In the genomic region with DNA sequence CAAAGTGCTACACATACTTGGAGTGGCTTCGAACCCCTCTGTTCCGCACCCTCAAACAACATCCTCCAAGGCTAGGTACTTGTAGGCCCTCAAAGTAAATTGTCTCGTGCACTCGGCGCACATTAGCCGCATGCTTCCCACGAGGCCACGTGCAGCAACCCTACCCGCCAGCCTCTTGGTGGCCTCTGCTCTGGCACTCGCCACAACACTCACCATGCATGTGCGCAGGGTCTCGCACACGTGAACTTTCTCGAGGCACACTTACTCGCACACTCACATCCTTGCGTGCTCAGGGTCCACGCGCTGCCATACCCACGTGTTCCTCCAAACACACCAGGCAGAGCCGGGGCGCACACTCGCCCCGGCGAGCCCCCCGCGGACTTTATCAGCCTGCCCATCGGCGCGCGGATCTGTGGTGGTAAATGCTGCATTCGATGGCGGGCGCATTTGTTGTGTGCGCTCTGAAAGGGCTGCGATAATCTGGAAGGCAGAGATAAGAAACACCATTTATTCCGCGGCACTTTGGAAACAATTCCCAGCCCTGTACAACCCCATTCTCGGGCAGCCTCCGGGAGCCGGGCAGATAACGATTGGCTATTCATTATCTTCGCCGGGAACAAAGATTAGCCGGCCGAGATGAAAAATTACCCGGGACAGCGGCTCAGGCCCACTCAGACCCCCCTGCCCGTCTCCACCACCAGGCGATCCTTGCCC, we compare ENCODE assay signal across 8 mouse cellular contexts. TPM values are rescaled to one million over a fixed set of nuclear protein-coding genes. Genes with fewer than 3 reads are reported as not detected.
DNase-seq lines count a peak whose midpoint lies in the region; ATAC-seq lines count a peak whose summit lies in the region.

No protein-coding gene starts in this region.

- H3K4me1 ChIP-seq in forebrain, embryonic 13.5 days = peaks cover 25% of the 10 kb centered on the region
- H3K4me1 ChIP-seq in limb, embryonic 13.5 days = peaks cover 23% of the 10 kb centered on the region
- H3K4me1 ChIP-seq in midbrain, embryonic 15.5 days = peaks cover 28% of the 10 kb centered on the region

- no peaks in the 10 kb centered on the region for H3K9me3 ChIP-seq in forebrain, embryonic 13.5 days (replicated peaks)
- no peaks in the 10 kb centered on the region for H3K9me3 ChIP-seq in limb, embryonic 13.5 days
- H3K9me3 ChIP-seq in midbrain, embryonic 15.5 days = no peaks in the 10 kb centered on the region

- no peaks in the 10 kb centered on the region for H3K36me3 ChIP-seq in forebrain, embryonic 13.5 days (ENCODE audit: poor library complexity, severe bottlenecking)
- H3K36me3 ChIP-seq in limb, embryonic 13.5 days = no peaks in the 10 kb centered on the region
- H3K36me3 ChIP-seq in midbrain, embryonic 15.5 days (replicated peaks) = no peaks in the 10 kb centered on the region

- no peak overlapping the region for H3K9ac ChIP-seq in forebrain, embryonic 13.5 days
- H3K9ac ChIP-seq in limb, embryonic 13.5 days = no peak overlapping the region
- no peak overlapping the region for H3K9ac ChIP-seq in midbrain, embryonic 15.5 days

- no peak for ATAC-seq in forebrain, embryonic 13.5 days
- ATAC-seq in limb, embryonic 13.5 days (ENCODE audit: low FRiP score, low read depth) = no peak
- ATAC-seq in midbrain, embryonic 15.5 days (replicated peaks) = peak; percentile 9; the same call in 1 of the 2 replicates

- peak; percentile 91 for DNase-seq in heart, adult 11 months
- DNase-seq in heart, postnatal 25 days (ENCODE audit: low spot score) = no peak
- no peak for DNase-seq in ovary, adult 18-20 months (ENCODE audit: low spot score)
- no peak for DNase-seq in Muller cell, postnatal 12 days (ENCODE audit: inconsistent ontology term)
- no peak for DNase-seq in kidney, adult 11 months

- peak overlapping the region; percentile 74 for H3K4me2 ChIP-seq in forebrain, embryonic 13.5 days
- H3K4me2 ChIP-seq in limb, embryonic 13.5 days (replicated peaks) = peak overlapping the region; percentile 92
- H3K4me2 ChIP-seq in midbrain, embryonic 15.5 days = peak overlapping the region; percentile 88

- peaks cover 98% of the 10 kb centered on the region for H3K27me3 ChIP-seq in forebrain, embryonic 13.5 days
- H3K27me3 ChIP-seq in limb, embryonic 13.5 days = peaks cover 98% of the 10 kb centered on the region
- peaks cover 75% of the 10 kb centered on the region for H3K27me3 ChIP-seq in midbrain, embryonic 15.5 days (replicated peaks)

- H3K27ac ChIP-seq in forebrain, embryonic 13.5 days = no peak overlapping the region
- H3K27ac ChIP-seq in limb, embryonic 13.5 days = no peak overlapping the region
- H3K27ac ChIP-seq in midbrain, embryonic 15.5 days = peak overlapping the region; percentile 16; the same call in 1 of the 2 replicates

- intact Hi-C loops in heart, postnatal 25 days (cut with DNase I) = no loop called here

- 2% methylated on average over 49 of the region's 49 CpGs for WGBS in forebrain, embryonic 13.5 days
- 2% methylated on average over 49 of the region's 49 CpGs for WGBS in limb, embryonic 13.5 days
- 2% methylated on average over 49 of the region's 49 CpGs for WGBS in midbrain, embryonic 15.5 days

- peak overlapping the region; percentile 52 for H3K4me3 ChIP-seq in forebrain, embryonic 13.5 days
- peak overlapping the region; percentile 53 for H3K4me3 ChIP-seq in limb, embryonic 13.5 days
- H3K4me3 ChIP-seq in midbrain, embryonic 15.5 days = peak overlapping the region; percentile 52; the same call in 1 of the 2 replicates

RNA-seq across cellular contexts. Expression of gene Gata2, which starts 3.2 kb away (rescaled TPM):
- total RNA-seq in heart, postnatal 25 days (2021) = 10 to 100 TPM; 17.0 to 19.8 TPM
- 2.3 and 3.2 TPM in 2 replicates for polyA plus RNA-seq in forebrain, embryonic 13.5 days (2015; fragmentation: Nextera tagmentation; extraction: Ambion mirVana)
- 11.9 and 12.0 TPM in 2 replicates for polyA plus RNA-seq in limb, embryonic 13.5 days (2015; fragmentation: Nextera tagmentation; extraction: Ambion mirVana)
- polyA plus RNA-seq in midbrain, embryonic 15.5 days (2015; fragmentation: Nextera tagmentation; extraction: Ambion mirVana) = 20.7 and 20.9 TPM in 2 replicates

RNA-seq across cellular contexts. Expression of gene Dnajb8, which starts 31.6 kb away (rescaled TPM):
- not detected for total RNA-seq in heart, postnatal 25 days (2021)
- not detected in 2 replicates for polyA plus RNA-seq in forebrain, embryonic 13.5 days (2015; fragmentation: Nextera tagmentation; extraction: Ambion mirVana)
- polyA plus RNA-seq in limb, embryonic 13.5 days (2015; fragmentation: Nextera tagmentation; extraction: Ambion mirVana) = not detected in 2 replicates
- not detected in 2 replicates for polyA plus RNA-seq in midbrain, embryonic 15.5 days (2015; fragmentation: Nextera tagmentation; extraction: Ambion mirVana)
